Mouse (Mus musculus) MEL (cell line): Measurements from ENCODE around the gene Mmp21. TPM values are rescaled to one million over a fixed set of nuclear protein-coding genes. Genes with fewer than 3 reads are reported as not detected.

ENCODE experiments used
- polyA plus RNA-seq, 2 experiments: library from polyadenylated mRNA; stranded (reverse) in 1 of 2; unstranded in 1 of 2; fragments of >175 nt in 1 of 2; fragments of >200 nt in 1 of 2; gene quantifications; 2 replicates each; pipeline versions ENCODE4 v1.2.1 to v1.2.4; 2012; ENCODE audit warnings: low replicate concordance in 2 of 2, low read depth in 1 of 2; ENCODE audit not compliant: insufficient read length in 2 of 2, insufficient read depth in 1 of 2, missing spikeins in 1 of 2
- total RNA-seq: library from RNA; depleted of rRNA; stranded (reverse); fragments of 300-350 nt; gene quantifications from 2 replicates; pipeline ENCODE4 v1.2.3, GENCODE M21; 2012; rRNA removed

Mmp21 gene
- total and polyA plus RNA-seq, 3 experiments, result not detected

Other genes starting within 250 kb of the Mmp21 start
- not detected in 2 replicates for gene Tex36, start 77.9 kb downstream of the Mmp21 start, total RNA-seq
- gene Tex36, start 77.9 kb downstream of the Mmp21 start, polyA plus RNA-seq, result not detected
- 26.5 and 28.1 TPM in 2 replicates for gene Edrf1, start 42.5 kb downstream of the Mmp21 start, total RNA-seq
- 100 to 1,000 TPM in 1 of 2 experiments, 10 to 100 TPM in 1; 17.8 to 104 TPM for gene Edrf1, start 42.5 kb downstream of the Mmp21 start, polyA plus RNA-seq
- gene Bccip, start 29.3 kb upstream of the Mmp21 start, total RNA-seq, result 86.2 and 91.0 TPM in 2 replicates
- 100 to 1,000 TPM in 1 of 2 experiments, not detected in 1; 150 TPM for gene Bccip, start 29.3 kb upstream of the Mmp21 start, polyA plus RNA-seq
- gene Uros, start 30.0 kb upstream of the Mmp21 start, total RNA-seq, result 12.3 and 17.5 TPM in 2 replicates
- 10 to 100 TPM in 1 of 2 experiments, not detected in 1; 22.0 TPM for gene Uros, start 30.0 kb upstream of the Mmp21 start, polyA plus RNA-seq
- 0.88 and 1.8 TPM in 2 replicates for gene Fank1, start 96.8 kb upstream of the Mmp21 start, total RNA-seq
- gene Fank1, start 96.8 kb upstream of the Mmp21 start, polyA plus RNA-seq, result under 1 TPM in 1 of 2 experiments, not detected in 1; 0.17 TPM
- gene Dhx32, start 102.7 kb upstream of the Mmp21 start, total RNA-seq, result 23.9 and 27.1 TPM in 2 replicates
- 10 to 100 TPM in 1 of 2 experiments, not detected in 1; 25.6 TPM for gene Dhx32, start 102.7 kb upstream of the Mmp21 start, polyA plus RNA-seq